Mouse (Mus musculus) adrenal gland, postnatal 14 days (tissue): ENCODE data around the gene Olfr1477. TPM values are rescaled to one million over a fixed set of nuclear protein-coding genes. Genes with fewer than 3 reads are reported as not detected.
"Not testable (repeated sequence)": the region's sequence is repeated elsewhere in the genome, so short reads cannot be mapped to it uniquely, and the experiment has no call there.

Experiments used
- DNase-seq: peaks from one replicate; pipeline ENCODE4 v3.0.0; 2021; ENCODE audit warnings: mixed read lengths
- long read RNA-seq, 2 experiments: library from polyadenylated mRNA; stranded (forward); transcript quantifications; one replicate each; pipeline ENCODE4 v2.0.0; 2021
- total RNA-seq: library from RNA; stranded (reverse); gene quantifications from 2 replicates; pipeline ENCODE4 v1.2.3, GENCODE M21; 2021

The Olfr1477 gene
- not detected in 2 replicates for total RNA-seq
- long read RNA-seq, experiment 1, result 0 reads
- long read RNA-seq, experiment 2, result 0 reads

DNA sequence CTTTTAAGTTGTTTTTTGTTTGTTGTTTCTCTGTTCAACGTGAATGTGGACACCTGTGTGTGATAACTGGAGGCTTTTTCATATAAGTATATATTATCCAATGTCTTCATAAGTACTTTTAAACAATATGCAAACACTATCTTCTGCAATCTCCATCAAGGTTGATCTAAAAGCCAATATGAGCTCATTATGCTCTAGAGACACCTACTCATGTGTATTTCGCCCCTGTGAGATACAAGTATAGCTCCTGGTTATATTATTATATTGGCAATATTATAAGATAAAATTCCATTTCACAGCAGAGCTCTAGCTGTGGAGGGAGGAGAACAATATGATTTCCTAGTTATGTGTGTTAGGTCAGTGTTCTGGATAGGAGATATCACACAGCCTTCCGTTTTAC lies at the start of gene Olfr1477:
TSS of gene Olfr1477 (plus strand) at position 301 of the 400 bp plus-strand sequence.
- no peak for DNase-seq

DNA sequence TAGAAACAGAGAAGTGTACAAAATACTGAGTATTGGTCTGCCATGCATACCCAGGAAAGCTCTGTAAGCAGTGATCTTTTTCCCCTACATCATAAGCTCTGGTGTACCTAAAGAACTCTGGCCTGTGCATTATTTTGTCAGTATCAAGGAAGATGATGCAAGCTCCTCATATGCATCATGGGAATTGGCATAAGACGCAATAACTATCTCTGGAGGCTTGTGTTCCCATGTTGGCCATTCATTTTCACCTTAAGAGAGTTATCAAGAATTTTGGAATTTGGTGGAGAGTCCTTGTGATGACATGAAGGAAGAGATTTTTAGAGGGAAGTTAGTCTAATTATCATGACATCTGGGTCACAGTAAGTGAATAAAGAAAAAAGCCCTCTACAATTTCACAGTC lies 44.4 kb upstream of the Olfr1477 start, which contains the start of gene Olfr1472:
TSS of gene Olfr1472 (minus strand) at position 101 of the 400 bp plus-strand sequence.
- no peak for DNase-seq

DNA sequence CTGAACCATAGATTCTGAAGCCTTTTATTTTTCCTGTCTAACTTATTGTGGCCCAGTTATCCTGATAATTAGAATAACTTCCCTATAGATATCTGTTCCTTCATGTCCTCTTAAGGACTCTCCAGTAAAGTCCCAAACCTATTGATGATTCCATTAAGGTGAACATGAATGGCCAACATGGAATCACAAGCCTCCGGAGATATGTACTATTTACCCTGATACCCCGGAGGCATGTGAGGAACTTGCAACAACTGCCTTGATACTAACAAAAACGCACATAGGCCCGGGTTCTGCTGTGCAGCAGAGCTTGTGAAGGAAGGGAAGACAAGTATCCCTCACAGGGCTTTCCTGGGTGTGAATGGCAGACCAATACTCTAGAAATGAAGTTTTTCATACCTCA lies 31.1 kb upstream of the Olfr1477 start, which contains the start of gene Olfr1474:
TSS of gene Olfr1474 (plus strand) at position 301 of the 400 bp plus-strand sequence.
- DNase-seq, result not testable (repeated sequence)

DNA sequence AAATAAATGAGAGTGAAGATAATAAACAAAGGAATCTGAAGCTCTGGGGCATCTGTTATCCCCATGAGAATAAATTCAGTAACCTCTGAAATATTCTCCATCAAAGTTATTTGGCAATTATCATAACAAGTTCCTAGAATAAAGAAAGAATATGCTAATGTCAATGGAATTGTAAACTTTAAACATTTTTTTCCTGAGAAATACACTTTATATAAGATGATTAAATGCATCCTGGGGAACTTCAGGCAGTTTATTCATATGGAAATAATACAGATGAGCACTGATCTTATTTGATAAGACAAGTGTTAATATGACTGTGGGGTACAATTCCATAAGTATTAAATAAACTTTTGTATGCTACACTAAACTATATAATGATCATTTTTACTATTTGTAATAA lies 20.2 kb upstream of the Olfr1477 start, which contains the start of gene Olfr1475:
TSS of gene Olfr1475 (minus strand) at position 101 of the 400 bp plus-strand sequence.
- no peak for DNase-seq

DNA sequence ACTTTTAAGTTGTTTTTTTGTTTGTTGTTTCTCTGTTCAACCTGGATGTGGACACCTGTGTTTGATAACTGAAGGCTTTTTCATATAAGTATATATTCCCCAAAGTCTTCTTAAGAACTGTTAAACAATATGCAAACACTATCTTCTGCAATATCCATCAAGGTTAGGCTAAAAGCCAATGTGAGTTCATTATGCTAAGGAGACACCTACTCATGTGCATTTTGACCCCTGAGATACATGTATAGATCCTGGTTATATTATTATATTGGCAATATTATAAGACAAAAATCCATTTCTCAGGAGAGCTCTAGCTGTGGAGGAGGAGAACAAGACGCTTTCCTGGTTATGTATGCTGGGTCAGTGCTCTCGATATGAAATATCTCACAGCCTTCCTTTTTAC lies 27.3 kb downstream of the Olfr1477 start, which contains the start of gene Olfr1480:
TSS of gene Olfr1480 (plus strand) at position 301 of the 400 bp plus-strand sequence.
- DNase-seq, result no peak

Other genes with a start within 250 kb of the Olfr1477 start
- gene Olfr1465, start 185.0 kb upstream of the Olfr1477 start, total RNA-seq, result not detected in 2 replicates
- not detected in 2 replicates for gene Olfr1466, start 161.7 kb upstream of the Olfr1477 start, total RNA-seq
- not detected in 2 replicates for gene Olfr1467, start 138.3 kb upstream of the Olfr1477 start, total RNA-seq
- gene Olfr1469, start 92.7 kb upstream of the Olfr1477 start, total RNA-seq, result not detected in 2 replicates
- gene Olfr1471, start 57.1 kb upstream of the Olfr1477 start, total RNA-seq, result not detected in 2 replicates
- gene Olfr1472, start 44.5 kb upstream of the Olfr1477 start, total RNA-seq, result not detected in 2 replicates
- not detected in 2 replicates for gene Olfr1474, start 31.0 kb upstream of the Olfr1477 start, total RNA-seq
- not detected in 2 replicates for gene Olfr1475, start 20.4 kb upstream of the Olfr1477 start, total RNA-seq
- not detected in 2 replicates for gene Olfr1480, start 27.4 kb downstream of the Olfr1477 start, total RNA-seq
- not detected in 2 replicates for gene Olfr1484, start 83.0 kb downstream of the Olfr1477 start, total RNA-seq
- gene Olfr1487, start 116.8 kb downstream of the Olfr1477 start, total RNA-seq, result not detected in 2 replicates
- not detected in 2 replicates for gene Olfr1489, start 131.1 kb downstream of the Olfr1477 start, total RNA-seq
- not detected in 2 replicates for gene Olfr1490, start 150.5 kb downstream of the Olfr1477 start, total RNA-seq
- gene Olfr1491, start 196.7 kb downstream of the Olfr1477 start, total RNA-seq, result not detected in 2 replicates
- gene Olfr1493-ps1, start 222.7 kb downstream of the Olfr1477 start, total RNA-seq, result not detected in 2 replicates
- not detected in 2 replicates for gene Olfr1494, start 239.2 kb downstream of the Olfr1477 start, total RNA-seq